Mouse (Mus musculus) neural tube, embryonic 15.5 days (tissue): Measurements from ENCODE around the gene St3gal6. TPM values are rescaled to one million over a fixed set of nuclear protein-coding genes. Genes with fewer than 3 reads are reported as not detected.

Experiments used
- ATAC-seq: fragments of 200-750 bp; cut with Nextera tagmentation; 2 replicates; pipeline ENCODE4 v1.8.0; 2017; ENCODE audit warnings: mild to moderate bottlenecking, moderate TSS enrichment, moderate library complexity; ENCODE audit not compliant: low FRiP score
- H3K27ac ChIP-seq: fragments of 300-500 bp; sonication (generic); replicated peaks from 2 replicates; pipeline ENCODE4 v1.5.1; 2015; ENCODE audit warnings: mild to moderate bottlenecking, inconsistent platforms
- H3K27me3 ChIP-seq: fragments of 300-500 bp; sonication (generic); replicated peaks from 2 replicates; pipeline ENCODE4 v1.6.1; 2015; ENCODE audit warnings: inconsistent platforms
- H3K36me3 ChIP-seq: fragments of 300-500 bp; sonication (generic); 2 replicates; pipeline ENCODE4 v1.6.1; 2015; ENCODE audit warnings: inconsistent platforms
- H3K4me1 ChIP-seq: fragments of 300-500 bp; sonication (generic); 2 replicates; pipeline ENCODE4 v1.6.1; 2015; ENCODE audit warnings: inconsistent platforms
- H3K4me2 ChIP-seq: fragments of 300-500 bp; sonication (generic); 2 replicates; pipeline ENCODE4 v1.6.1; 2015; ENCODE audit warnings: inconsistent platforms, mild to moderate bottlenecking, moderate library complexity
- H3K4me3 ChIP-seq: fragments of 300-500 bp; sonication (generic); replicated peaks from 2 replicates; pipeline ENCODE4 v1.5.1; 2015; ENCODE audit warnings: mild to moderate bottlenecking, inconsistent platforms
- H3K9ac ChIP-seq: fragments of 300-500 bp; sonication (generic); replicated peaks from 2 replicates; pipeline ENCODE4 v1.6.1; 2015; ENCODE audit warnings: mild to moderate bottlenecking, inconsistent platforms
- H3K9me3 ChIP-seq: fragments of 300-500 bp; sonication (generic); replicated peaks from 2 replicates; pipeline ENCODE4 v1.6.1; 2016; ENCODE audit warnings: inconsistent platforms
- WGBS: fragments of 180-500 bp; shearing (Covaris S2); methylation state at CpG from one replicate; pipeline ENCODE4 v1.1.7; 2015; ENCODE audit warnings: mixed read lengths; 5-methylcytosine and 5-hydroxymethylcytosine counted together
- polyA plus RNA-seq: library from polyadenylated mRNA; unstranded; fragments of >200 nt; fragmentation: Nextera tagmentation; extraction: Ambion mirVana; gene quantifications from 2 replicates; pipeline ENCODE4 v1.2.1, GENCODE M21; 2015

The St3gal6 gene
- polyA plus RNA-seq: 12.1 and 16.3 TPM in 2 replicates

- peak within 1 kb of the TSS; percentile 82 for H3K4me3 ChIP-seq
- H3K9ac ChIP-seq: peak within 1 kb of the TSS; percentile 80
- no peaks in the 10 kb centered on the region for H3K9me3 ChIP-seq
- H3K4me2 ChIP-seq: peak within 1 kb of the TSS; percentile 90
- H3K36me3 ChIP-seq: no peaks in the 10 kb centered on the region
- no peak for ATAC-seq
- H3K27me3 ChIP-seq: peaks cover 6% of the 10 kb centered on the region; the same call in 1 of the 2 replicates
- H3K27ac ChIP-seq: peak within 1 kb of the TSS; percentile 82
- H3K4me1 ChIP-seq: peaks cover 16% of the 10 kb centered on the region
- WGBS: 90% methylated on average over 12 of the region's 12 CpGs
These were observed at the start of gene St3gal6 for GRCm38 (mm10) chr16:58523972-58524850. St3gal6 (minus strand) TSS chr16:58524243.

DNA sequence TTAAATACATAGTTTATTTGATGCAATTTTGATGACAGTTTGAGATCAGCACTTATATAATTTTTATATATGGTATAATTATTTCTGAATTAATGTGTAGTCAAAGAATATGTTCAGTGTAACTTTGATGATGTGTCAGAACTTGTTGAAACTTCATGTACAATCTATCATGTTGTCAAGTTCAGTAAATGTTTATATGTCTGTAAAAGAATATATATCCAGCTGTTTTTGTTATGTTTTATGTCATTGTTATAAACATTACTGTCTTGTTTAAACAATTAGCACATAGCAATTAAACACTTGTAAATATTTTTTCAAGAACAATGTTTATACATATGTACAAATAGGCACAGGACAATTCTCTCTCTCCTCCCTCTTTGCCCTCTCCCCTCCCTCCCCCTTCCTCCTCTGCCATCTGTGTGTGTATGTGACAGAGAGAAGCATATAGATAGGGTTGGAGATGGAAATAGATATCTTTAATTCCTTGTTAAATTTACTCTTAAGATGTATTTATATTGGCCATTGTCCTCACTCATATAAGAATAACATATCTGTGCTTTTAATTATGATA is 46.7 kb upstream of the St3gal6 start:
- no peak for ATAC-seq
- H3K9ac ChIP-seq: no peak overlapping the region

DNA sequence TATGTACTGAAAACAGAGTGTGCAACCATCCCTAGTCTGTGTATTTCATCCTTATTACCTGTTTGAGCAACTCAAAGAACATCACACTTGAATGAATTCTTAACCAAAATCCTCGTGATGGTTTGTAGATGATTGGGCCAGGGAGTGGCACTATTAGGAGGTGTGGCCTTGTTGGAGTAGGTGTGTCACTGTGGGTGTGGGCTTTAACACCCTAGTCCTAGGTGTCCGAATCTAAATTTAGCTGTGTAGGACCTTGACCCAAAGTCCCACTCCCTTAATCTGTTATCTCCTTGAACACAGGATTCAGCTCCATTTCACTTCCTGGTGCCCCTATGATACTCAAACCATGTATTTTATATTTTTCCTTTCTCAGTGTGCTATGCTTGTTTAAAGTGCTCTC is 37.2 kb upstream of the St3gal6 start:
- Histone ChIP-seq H3K9me3 (no peaks in the 10 kb centered on the region), H3K9ac (no peak overlapping the region), H3K27ac (no peak overlapping the region), H3K4me1 (no peaks in the 10 kb centered on the region), H3K4me2 (no peak overlapping the region), H3K27me3 (no peaks in the 10 kb centered on the region), H3K36me3 (no peaks in the 10 kb centered on the region), H3K4me3 (no peak overlapping the region)
- ATAC-seq: no peak
- 89% methylated on average over 2 of the region's 2 CpGs for WGBS

More for the DNA sequence above, 46.7 kb upstream of the St3gal6 start:
- Histone ChIP-seq H3K27me3 (no peaks in the 10 kb centered on the region), H3K9me3 (no peaks in the 10 kb centered on the region), H3K4me2 (no peak overlapping the region), H3K4me3 (no peak overlapping the region), H3K27ac (no peak overlapping the region), H3K4me1 (no peaks in the 10 kb centered on the region), H3K36me3 (no peaks in the 10 kb centered on the region)

- ATAC-seq: no peak
- H3K27me3 ChIP-seq: no peaks in the 10 kb centered on the region
- H3K4me2 ChIP-seq: no peak overlapping the region
- no peak overlapping the region for H3K4me3 ChIP-seq
- H3K9ac ChIP-seq: no peak overlapping the region
- no peaks in the 10 kb centered on the region for H3K9me3 ChIP-seq
- H3K36me3 ChIP-seq: no peaks in the 10 kb centered on the region
- H3K27ac ChIP-seq: no peak overlapping the region
- no peaks in the 10 kb centered on the region for H3K4me1 ChIP-seq
- 84% methylated on average over 4 of the region's 4 CpGs for WGBS
These were observed 32.2 kb upstream of the St3gal6 start for GRCm38 (mm10) chr16:58556067-58556830.

- H3K4me3 ChIP-seq: no peak overlapping the region
- 72% methylated on average over 1 of the region's 1 CpGs for WGBS
- no peak for ATAC-seq
- no peak overlapping the region for H3K4me2 ChIP-seq
- H3K9ac ChIP-seq: no peak overlapping the region
- H3K4me1 ChIP-seq: no peaks in the 10 kb centered on the region
- H3K9me3 ChIP-seq: no peaks in the 10 kb centered on the region
- H3K36me3 ChIP-seq: no peaks in the 10 kb centered on the region
- H3K27me3 ChIP-seq: no peaks in the 10 kb centered on the region
- H3K27ac ChIP-seq: no peak overlapping the region
These were observed 30.6 kb upstream of the St3gal6 start for GRCm38 (mm10) chr16:58554673-58555072.

DNA sequence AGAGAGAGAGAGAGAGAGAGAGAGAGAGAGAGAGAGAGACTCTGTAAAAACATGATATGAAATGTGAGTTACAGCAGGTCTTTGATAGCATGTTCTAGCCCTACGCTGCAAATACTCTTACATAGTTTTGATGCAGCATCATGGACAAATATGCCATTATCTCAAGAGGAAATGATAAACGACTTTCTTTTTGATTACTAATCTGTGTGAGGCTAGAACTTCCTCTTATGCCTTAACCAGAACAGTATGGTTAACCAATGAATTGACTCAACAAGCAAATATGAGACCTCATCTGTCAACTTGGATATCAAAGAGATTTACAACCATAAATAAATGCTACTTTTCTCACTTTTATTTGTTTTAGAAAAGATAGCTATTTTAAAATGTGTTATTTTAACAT is 24.0 kb upstream of the St3gal6 start:
- WGBS: 79% methylated on average over 2 of the region's 2 CpGs
- no peaks in the 10 kb centered on the region for H3K4me1 ChIP-seq

GRCm38 (mm10) chr16:58546128-58546527 is 22.1 kb upstream of the St3gal6 start:
- Histone ChIP-seq H3K27ac (no peak overlapping the region), H3K4me3 (no peak overlapping the region), H3K4me2 (no peak overlapping the region), H3K36me3 (no peaks in the 10 kb centered on the region), H3K4me1 (no peaks in the 10 kb centered on the region), H3K27me3 (no peaks in the 10 kb centered on the region), H3K9ac (no peak overlapping the region), H3K9me3 (no peaks in the 10 kb centered on the region)
- 79% methylated on average over 1 of the region's 1 CpGs for WGBS
- ATAC-seq: no peak

More for the DNA sequence above, 24.0 kb upstream of the St3gal6 start:
- no peaks in the 10 kb centered on the region for H3K9me3 ChIP-seq
- no peak overlapping the region for H3K4me2 ChIP-seq
- H3K27ac ChIP-seq: no peak overlapping the region
- no peak overlapping the region for H3K4me3 ChIP-seq
- no peak overlapping the region for H3K9ac ChIP-seq
- H3K27me3 ChIP-seq: no peaks in the 10 kb centered on the region
- no peak for ATAC-seq
- no peaks in the 10 kb centered on the region for H3K36me3 ChIP-seq

- no peak for ATAC-seq
- Histone ChIP-seq H3K9ac (no peak overlapping the region), H3K4me3 (no peak overlapping the region), H3K27me3 (no peaks in the 10 kb centered on the region), H3K36me3 (no peaks in the 10 kb centered on the region), H3K27ac (no peak overlapping the region), H3K9me3 (no peaks in the 10 kb centered on the region), H3K4me1 (no peaks in the 10 kb centered on the region), H3K4me2 (no peak overlapping the region)
- 96% methylated on average over 1 of the region's 1 CpGs for WGBS
These were observed 15.4 kb upstream of the St3gal6 start for GRCm38 (mm10) chr16:58539490-58539889.

DNA sequence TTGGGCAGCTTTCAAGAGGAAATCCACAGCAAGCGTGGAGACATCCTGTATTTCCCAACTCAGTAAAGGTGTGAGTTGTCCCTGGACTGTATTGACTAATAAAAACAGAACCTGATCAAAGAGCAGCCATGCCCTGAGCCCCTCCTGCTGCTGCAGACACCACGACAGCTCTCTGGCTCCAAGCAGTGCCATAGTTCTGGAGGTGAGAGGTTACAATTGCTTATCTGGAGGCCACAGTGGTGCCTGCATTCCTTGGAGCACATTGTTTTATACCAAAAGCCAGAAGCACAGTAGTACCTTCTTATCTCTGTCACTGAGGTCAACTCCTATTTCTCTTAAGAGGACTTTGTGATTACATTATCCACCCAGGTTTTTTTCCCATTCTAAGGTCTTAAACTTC is 15.0 kb upstream of the St3gal6 start:
- H3K36me3 ChIP-seq: no peaks in the 10 kb centered on the region
- no peak overlapping the region for H3K4me3 ChIP-seq
- no peak for ATAC-seq
- H3K9me3 ChIP-seq: no peaks in the 10 kb centered on the region
- H3K9ac ChIP-seq: no peak overlapping the region
- no peak overlapping the region for H3K27ac ChIP-seq
- H3K27me3 ChIP-seq: no peaks in the 10 kb centered on the region
- 61% methylated on average over 2 of the region's 2 CpGs for WGBS
- H3K4me2 ChIP-seq: no peak overlapping the region
- no peaks in the 10 kb centered on the region for H3K4me1 ChIP-seq

GRCm38 (mm10) chr16:58536076-58536475 is 12.0 kb upstream of the St3gal6 start:
- no peak for ATAC-seq
- no peak overlapping the region for H3K4me2 ChIP-seq
- no peaks in the 10 kb centered on the region for H3K4me1 ChIP-seq
- no peaks in the 10 kb centered on the region for H3K36me3 ChIP-seq
- no peaks in the 10 kb centered on the region for H3K27me3 ChIP-seq
- no peak overlapping the region for H3K9ac ChIP-seq
- WGBS: 90% methylated on average over 2 of the region's 2 CpGs
- no peak overlapping the region for H3K4me3 ChIP-seq
- H3K9me3 ChIP-seq: no peaks in the 10 kb centered on the region
- H3K27ac ChIP-seq: no peak overlapping the region

- no peak overlapping the region for H3K27ac ChIP-seq
- H3K9ac ChIP-seq: no peak overlapping the region
- H3K9me3 ChIP-seq: no peaks in the 10 kb centered on the region
- H3K27me3 ChIP-seq: no peaks in the 10 kb centered on the region
- no peak for ATAC-seq
- no peaks in the 10 kb centered on the region for H3K36me3 ChIP-seq
- no peak overlapping the region for H3K4me2 ChIP-seq
- 75% methylated on average over 5 of the region's 5 CpGs for WGBS
- no peaks in the 10 kb centered on the region for H3K4me1 ChIP-seq
- no peak overlapping the region for H3K4me3 ChIP-seq
These were observed 11.2 kb upstream of the St3gal6 start for GRCm38 (mm10) chr16:58535236-58535635.
